Mouse (Mus musculus) myocyte (in vitro differentiated cells): Measurements from ENCODE around the gene Eif3i.

ENCODE experiments used
- E2F4 ChIP-seq: IDR thresholded peaks from one replicate; pipeline ENCODE4 v1.6.1; 2011; ENCODE audit warnings: mild to moderate bottlenecking, control low read depth, moderate library complexity; ENCODE audit not compliant: insufficient read depth
- MYOD1 ChIP-seq, 3 experiments: IDR thresholded peaks; one replicate each; pipeline ENCODE4 v1.6.1; 2011; ENCODE audit warnings: control low read depth in 2 of 3, low read depth in 2 of 3, mild to moderate bottlenecking in 2 of 3, moderate library complexity in 1 of 3; ENCODE audit not compliant: insufficient read length in 2 of 3, control insufficient read depth in 1 of 3
- MYOG ChIP-seq, 3 experiments: IDR thresholded peaks; one replicate each; pipeline ENCODE4 v1.6.1; 2011; ENCODE audit warnings: control low read depth in 2 of 3, low read depth in 2 of 3, mild to moderate bottlenecking in 2 of 3; ENCODE audit not compliant: insufficient read length in 2 of 3, control insufficient read depth in 1 of 3, insufficient read depth in 1 of 3
- POLR2A ChIP-seq: IDR thresholded peaks from one replicate; pipeline ENCODE4 v1.6.1; 2011; ENCODE audit warnings: low read depth, mild to moderate bottlenecking, control low read depth, moderate library complexity; ENCODE audit not compliant: insufficient read length
- POLR2AphosphoS2 ChIP-seq: IDR thresholded peaks from one replicate; pipeline ENCODE4 v1.6.1; 2011; ENCODE audit warnings: low read depth, control low read depth; ENCODE audit not compliant: insufficient read length
- REST ChIP-seq: IDR thresholded peaks from one replicate; pipeline ENCODE4 v1.6.1; 2011; ENCODE audit warnings: mild to moderate bottlenecking, control low read depth, moderate library complexity; ENCODE audit not compliant: insufficient read depth, insufficient read length
- SRF ChIP-seq: IDR thresholded peaks from one replicate; pipeline ENCODE4 v1.6.1; 2011; ENCODE audit warnings: low read depth; ENCODE audit not compliant: control insufficient read depth, insufficient read length
- TCF12 ChIP-seq: IDR thresholded peaks from one replicate; pipeline ENCODE4 v1.6.1; 2011; ENCODE audit warnings: mild to moderate bottlenecking, control low read depth; ENCODE audit not compliant: poor library complexity, insufficient read depth, severe bottlenecking
- TCF3 ChIP-seq: IDR thresholded peaks from one replicate; pipeline ENCODE4 v1.6.1; 2011; ENCODE audit warnings: low read depth, control low read depth; ENCODE audit not compliant: insufficient read length
- USF1 ChIP-seq: IDR thresholded peaks from one replicate; pipeline ENCODE4 v1.6.1; 2011; ENCODE audit warnings: low read depth, mild to moderate bottlenecking, control low read depth, moderate library complexity

DNA sequence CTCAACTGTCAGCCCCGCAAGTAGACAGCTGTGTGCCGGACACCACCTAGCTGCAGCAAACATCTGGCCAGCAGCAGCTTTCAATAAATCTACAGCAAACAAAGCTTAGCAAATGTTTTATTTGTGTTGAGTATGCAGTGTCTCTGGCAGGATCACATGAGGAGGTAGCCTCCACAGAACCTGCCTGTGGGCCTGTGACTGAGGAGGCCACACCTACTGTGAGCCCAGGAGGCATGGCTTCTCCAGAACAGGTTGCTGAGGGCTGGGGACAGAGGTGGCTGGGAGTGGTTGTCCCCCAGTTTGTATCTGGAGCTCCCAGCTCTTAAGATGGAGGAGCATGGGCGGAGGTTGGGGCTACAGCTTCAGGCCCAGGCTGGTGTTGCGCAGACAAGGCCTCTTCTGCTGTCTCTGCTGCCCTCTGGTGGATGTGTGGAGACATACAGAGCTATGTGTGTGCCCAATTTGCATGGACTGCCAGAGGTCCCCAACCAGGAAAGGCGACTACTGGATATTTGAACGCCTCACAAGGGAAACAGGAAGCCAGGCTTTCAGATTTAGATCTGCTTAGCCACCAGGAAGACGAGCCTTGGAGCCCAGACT is 8.1 kb upstream of the Eif3i start:
- TF ChIP-seq POLR2A (no peak), TCF12 (no peak), POLR2AphosphoS2 (peak; percentile 52), MYOG (IDR thresholded peaks at IDR 0.05; ENCODE audit: control insufficient read depth in 1 of 3, insufficient read depth in 1 of 3, insufficient read length in 2 of 3, low read depth in 2 of 3) (no peak), USF1 (no peak), E2F4 (no peak), MYOD1 (IDR thresholded peaks at IDR 0.05; ENCODE audit: control insufficient read depth in 1 of 3, insufficient read length in 2 of 3, low read depth in 2 of 3) (no peak), REST (no peak), SRF (no peak), TCF3 (no peak)
